Mouse (Mus musculus) lung, embryonic 15.5 days (tissue): ENCODE measurements around the gene March8. TPM values are rescaled to one million over a fixed set of nuclear protein-coding genes. Genes with fewer than 3 reads are reported as not detected.

ENCODE experiments used
- ATAC-seq: fragments of 200-750 bp; cut with Nextera tagmentation; 2 replicates; pipeline ENCODE4 v1.8.0; 2017; ENCODE audit warnings: moderate number of reproducible peaks, borderline replicate concordance; ENCODE audit not compliant: low FRiP score, low TSS enrichment; ENCODE audit errors: extremely low read depth
- H3K27ac ChIP-seq: fragments of 300-500 bp; sonication (generic); 2 replicates; pipeline ENCODE4 v1.5.1; 2015; ENCODE audit warnings: moderate library complexity, mild to moderate bottlenecking, inconsistent platforms
- H3K27me3 ChIP-seq: fragments of 300-500 bp; sonication (generic); 2 replicates; pipeline ENCODE4 v1.6.1; 2015; ENCODE audit warnings: inconsistent platforms
- H3K36me3 ChIP-seq: fragments of 300-500 bp; sonication (generic); 2 replicates; pipeline ENCODE4 v1.6.1; 2015; ENCODE audit warnings: inconsistent platforms
- H3K4me1 ChIP-seq: fragments of 300-500 bp; sonication (generic); 2 replicates; pipeline ENCODE4 v1.6.1; 2015; ENCODE audit warnings: inconsistent platforms
- H3K4me2 ChIP-seq: fragments of 300-500 bp; sonication (generic); 2 replicates; pipeline ENCODE4 v1.6.1; 2015; ENCODE audit warnings: inconsistent platforms, mild to moderate bottlenecking, moderate library complexity
- H3K4me3 ChIP-seq: fragments of 300-500 bp; sonication (generic); 2 replicates; pipeline ENCODE4 v1.5.1; 2015; ENCODE audit warnings: mild to moderate bottlenecking, inconsistent platforms
- H3K9ac ChIP-seq: fragments of 300-500 bp; sonication (generic); 2 replicates; pipeline ENCODE4 v1.6.1; 2015; ENCODE audit warnings: inconsistent platforms
- H3K9me3 ChIP-seq: fragments of 300-500 bp; sonication (generic); 2 replicates; pipeline ENCODE4 v1.6.1; 2016; ENCODE audit warnings: inconsistent platforms
- WGBS: fragments of 180-500 bp; shearing (Covaris S2); methylation state at CpG from one replicate; pipeline ENCODE4 v1.1.7; 2015; 5-methylcytosine and 5-hydroxymethylcytosine counted together
- polyA plus RNA-seq: library from polyadenylated mRNA; unstranded; fragments of >200 nt; fragmentation: Nextera tagmentation; extraction: Ambion mirVana; gene quantifications from 2 replicates; pipeline ENCODE4 v1.2.1, GENCODE M21; 2015

Gene March8
- polyA plus RNA-seq, 1 experiment from 2014 or later, result 35.3 TPM

DNA sequence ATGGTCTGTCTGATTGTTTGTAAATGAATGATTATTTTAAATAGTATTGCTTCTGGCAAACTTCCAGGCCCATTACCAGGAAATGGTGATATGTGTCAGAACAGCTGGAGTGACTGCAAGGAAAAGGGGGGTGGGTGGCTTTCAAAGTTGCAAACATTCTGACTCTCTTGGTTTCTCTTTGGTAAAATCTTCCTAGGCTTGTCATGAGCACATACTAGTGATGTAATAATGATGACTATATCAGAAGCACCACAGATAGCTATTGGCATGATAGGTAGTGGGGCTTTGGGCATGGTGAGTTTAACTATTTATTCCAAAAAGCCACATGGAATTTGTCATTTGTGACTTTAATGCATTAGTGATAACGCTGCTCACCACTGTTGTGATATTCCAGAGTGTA lies 36.3 kb downstream of the March8 start:
- no peak overlapping the region for H3K4me2 ChIP-seq
- H3K27ac ChIP-seq, result no peak overlapping the region
- no peaks in the 10 kb centered on the region for H3K27me3 ChIP-seq
- H3K9me3 ChIP-seq, result no peaks in the 10 kb centered on the region
- 0 out of 2 replicates have a peak, but pooled peaks cover 5% of the 10 kb centered on the region for H3K36me3 ChIP-seq
- no peak overlapping the region for H3K9ac ChIP-seq
- ATAC-seq, result no peak
- 56% methylated on average over 1 of the region's 1 CpGs for WGBS
- H3K4me1 ChIP-seq, result 0 out of 2 replicates have a peak, but pooled peaks cover 3% of the 10 kb centered on the region
- H3K4me3 ChIP-seq, result no peak overlapping the region

DNA sequence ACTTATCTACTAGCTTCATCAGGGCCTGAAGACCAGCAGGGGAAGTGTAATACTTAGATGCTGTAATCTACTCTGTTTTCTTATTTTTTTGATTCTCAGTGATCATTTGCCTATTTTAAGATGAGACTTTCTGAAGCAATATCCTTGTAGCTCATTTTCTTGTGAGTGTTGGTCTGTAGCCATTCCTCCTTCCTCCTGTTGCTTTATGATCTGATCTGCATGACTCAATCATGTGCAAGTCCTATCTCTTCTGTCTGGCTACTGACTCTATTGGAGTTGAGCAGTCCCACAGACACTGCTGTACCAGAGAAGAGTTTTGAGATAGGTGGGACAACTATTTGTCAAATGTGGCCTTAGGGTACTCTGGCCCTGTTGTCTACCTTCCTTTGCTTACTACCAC lies 36.8 kb downstream of the March8 start:
- H3K4me2 ChIP-seq, result no peak overlapping the region
- no peaks in the 10 kb centered on the region for H3K9me3 ChIP-seq
- no peaks in the 10 kb centered on the region for H3K27me3 ChIP-seq
- H3K4me1 ChIP-seq, result 0 out of 2 replicates have a peak, but pooled peaks cover 3% of the 10 kb centered on the region
- H3K4me3 ChIP-seq, result no peak overlapping the region
- H3K9ac ChIP-seq, result no peak overlapping the region
- no peak for ATAC-seq
- H3K36me3 ChIP-seq, result 0 out of 2 replicates have a peak, but pooled peaks cover 5% of the 10 kb centered on the region
- H3K27ac ChIP-seq, result no peak overlapping the region

DNA sequence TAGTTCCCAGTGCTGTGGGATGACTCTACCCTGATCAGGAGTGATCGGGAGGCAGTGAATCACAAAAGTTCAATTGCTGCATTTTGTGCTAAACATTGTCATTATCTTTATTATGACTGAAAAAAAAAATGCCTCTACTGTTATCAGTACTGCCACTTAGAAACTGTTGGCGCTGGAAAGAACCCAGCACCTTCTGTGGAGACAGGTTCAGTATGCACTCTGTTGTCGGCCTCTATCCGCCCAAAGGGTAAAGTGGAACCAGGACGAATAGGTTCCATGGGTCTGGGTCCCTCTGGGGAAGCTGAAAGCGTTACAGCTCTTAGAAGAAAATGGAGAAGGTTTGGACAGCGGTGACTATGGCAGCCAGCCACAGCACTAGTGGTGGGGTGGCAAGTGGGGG lies 41.1 kb downstream of the March8 start:
- Histone ChIP-seq H3K4me2 (no peak overlapping the region), H3K9ac (no peak overlapping the region), H3K9me3 (no peaks in the 10 kb centered on the region), H3K4me1 (peaks cover 8% of the 10 kb centered on the region; the same call in 1 of the 2 replicates), H3K27ac (no peak overlapping the region), H3K36me3 (0 out of 2 replicates have a peak, but pooled peaks cover 5% of the 10 kb centered on the region), H3K27me3 (no peaks in the 10 kb centered on the region), H3K4me3 (no peak overlapping the region)
- 86% methylated on average over 7 of the region's 7 CpGs for WGBS
- no peak for ATAC-seq

DNA sequence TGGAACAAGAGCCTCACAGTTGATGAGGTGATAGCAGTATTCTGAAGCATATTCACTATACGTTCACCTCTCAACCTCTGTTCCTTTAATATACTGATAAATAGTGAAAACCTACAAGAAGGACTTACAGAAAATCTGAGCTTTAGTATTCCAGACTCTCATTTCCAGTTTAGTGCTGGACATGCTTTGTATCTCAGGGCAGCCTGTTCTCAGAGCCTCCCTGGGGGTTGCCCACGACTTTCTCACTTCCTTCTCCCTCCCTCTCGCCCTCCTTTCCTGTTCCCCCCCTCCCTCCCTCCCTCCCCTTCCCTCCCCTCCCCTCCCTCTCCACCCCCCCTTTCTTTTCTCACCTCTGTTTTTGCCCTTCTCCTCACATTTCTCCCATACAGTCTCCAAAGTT lies 42.3 kb downstream of the March8 start:
- Histone ChIP-seq H3K9ac (no peak overlapping the region), H3K4me3 (no peak overlapping the region), H3K4me1 (peaks cover 9% of the 10 kb centered on the region; the same call in 1 of the 2 replicates), H3K27ac (no peak overlapping the region), H3K36me3 (0 out of 2 replicates have a peak, but pooled peaks cover 5% of the 10 kb centered on the region), H3K4me2 (no peak overlapping the region), H3K9me3 (no peaks in the 10 kb centered on the region), H3K27me3 (no peaks in the 10 kb centered on the region)
- ATAC-seq, result no peak
- 53% methylated on average over 3 of the region's 3 CpGs for WGBS

- WGBS, result 34% methylated on average over 2 of the region's 2 CpGs
- no peak overlapping the region for H3K9ac ChIP-seq
- no peak overlapping the region for H3K4me2 ChIP-seq
- ATAC-seq, result no peak
- 0 out of 2 replicates have a peak, but pooled peaks cover 5% of the 10 kb centered on the region for H3K36me3 ChIP-seq
- H3K27ac ChIP-seq, result no peak overlapping the region
- no peak overlapping the region for H3K4me3 ChIP-seq
- H3K9me3 ChIP-seq, result no peaks in the 10 kb centered on the region
- no peaks in the 10 kb centered on the region for H3K27me3 ChIP-seq
- H3K4me1 ChIP-seq, result peaks cover 18% of the 10 kb centered on the region
Observed at GRCm38 (mm10) chr6:116381605-116382004, 43.8 kb downstream of the March8 start.

GRCm38 (mm10) chr6:116383582-116383981 lies 45.8 kb downstream of the March8 start:
- 74% methylated on average over 10 of the region's 10 CpGs for WGBS
- H3K9me3 ChIP-seq, result no peaks in the 10 kb centered on the region
- no peak overlapping the region for H3K9ac ChIP-seq
- H3K27ac ChIP-seq, result no peak overlapping the region
- no peak overlapping the region for H3K4me3 ChIP-seq
- ATAC-seq, result no peak
- no peaks in the 10 kb centered on the region for H3K27me3 ChIP-seq
- H3K36me3 ChIP-seq, result no peaks in the 10 kb centered on the region
- no peak overlapping the region for H3K4me2 ChIP-seq
- peaks cover 18% of the 10 kb centered on the region for H3K4me1 ChIP-seq

DNA sequence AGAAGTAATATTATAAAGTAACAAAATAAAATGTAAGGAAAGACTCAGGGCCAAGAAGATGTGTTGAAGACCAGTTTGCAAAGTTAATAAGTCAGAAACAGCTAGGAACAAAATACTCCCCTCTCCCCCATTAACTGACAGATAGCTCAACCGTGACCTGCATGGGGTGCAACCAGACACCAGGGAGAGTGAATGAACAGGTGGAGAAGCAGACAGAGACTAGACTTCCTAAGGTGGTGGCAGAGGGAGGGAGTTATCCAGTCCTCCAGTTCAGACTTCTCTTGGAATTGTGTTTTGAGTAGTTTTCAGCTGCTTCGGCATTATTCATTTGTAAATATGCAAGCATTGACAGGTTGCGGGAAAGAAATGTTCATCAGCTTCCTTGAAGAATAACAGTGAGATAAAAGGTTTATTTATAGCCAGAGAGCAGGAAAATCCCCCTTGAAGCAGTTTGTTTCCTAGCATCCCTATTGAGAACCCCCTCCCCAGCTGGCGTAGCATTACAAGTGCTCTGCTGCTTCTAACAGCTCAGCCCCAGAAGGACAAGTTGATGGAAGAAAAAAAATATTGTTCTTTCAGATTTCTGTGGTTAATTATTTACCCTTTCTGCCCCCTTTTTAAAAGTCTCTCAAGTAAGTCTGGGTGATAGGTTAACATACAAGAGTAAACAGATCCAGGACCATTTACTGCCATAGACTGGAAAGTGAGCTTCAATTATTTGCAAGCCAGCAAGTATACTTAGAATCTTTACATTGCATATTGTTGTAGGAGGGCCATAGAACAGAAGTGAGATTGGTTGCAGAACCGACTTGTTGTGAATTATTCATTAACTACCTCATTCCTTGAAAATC lies 47.6 kb downstream of the March8 start:
- Histone ChIP-seq H3K36me3 (no peaks in the 10 kb centered on the region), H3K4me3 (no peak overlapping the region), H3K27me3 (no peaks in the 10 kb centered on the region), H3K9me3 (no peaks in the 10 kb centered on the region), H3K4me1 (peaks cover 18% of the 10 kb centered on the region), H3K27ac (peak overlapping the region; percentile 63), H3K4me2 (peak overlapping the region; percentile 0; the same call in 1 of the 2 replicates), H3K9ac (no peak overlapping the region)
- ATAC-seq, result peak; percentile 65
- 21% methylated on average over 5 of the region's 5 CpGs for WGBS

DNA sequence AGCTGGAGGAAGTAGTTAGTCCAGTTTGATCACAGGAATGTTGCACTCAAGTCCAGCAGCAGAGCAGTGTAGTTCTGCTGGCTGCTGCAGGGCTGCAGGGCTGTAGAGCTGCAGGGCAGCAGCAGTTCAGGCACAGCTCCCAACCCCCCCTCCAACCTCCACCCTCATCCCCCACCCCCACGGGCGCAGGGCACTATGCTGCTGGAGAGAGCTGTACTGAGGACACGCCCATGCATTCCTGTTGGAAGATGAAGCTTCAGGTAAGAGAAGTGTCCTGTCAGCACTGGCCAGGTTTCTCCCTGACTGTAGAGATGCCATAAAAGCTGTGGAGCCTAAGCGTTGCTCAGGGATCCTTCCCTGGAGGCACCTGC lies 48.2 kb downstream of the March8 start:
- WGBS, result 37% methylated on average over 4 of the region's 4 CpGs
- Histone ChIP-seq H3K9me3 (no peaks in the 10 kb centered on the region), H3K4me3 (no peak overlapping the region), H3K36me3 (no peaks in the 10 kb centered on the region), H3K4me1 (peaks cover 18% of the 10 kb centered on the region), H3K4me2 (peak overlapping the region; percentile 22; the same call in 1 of the 2 replicates), H3K27me3 (no peaks in the 10 kb centered on the region), H3K9ac (no peak overlapping the region), H3K27ac (peak overlapping the region; percentile 63; the same call in 1 of the 2 replicates)
- ATAC-seq, result peak; percentile 90; the same call in 1 of the 2 replicates

- Histone ChIP-seq H3K36me3 (no peaks in the 10 kb centered on the region), H3K4me1 (peaks cover 18% of the 10 kb centered on the region), H3K27ac (no peak overlapping the region), H3K9ac (no peak overlapping the region), H3K4me3 (no peak overlapping the region), H3K9me3 (no peaks in the 10 kb centered on the region), H3K27me3 (no peaks in the 10 kb centered on the region), H3K4me2 (no peak overlapping the region)
- ATAC-seq, result no peak
- WGBS, result 64% methylated on average over 3 of the region's 3 CpGs
Observed at GRCm38 (mm10) chr6:116386506-116386905, 48.7 kb downstream of the March8 start.

DNA sequence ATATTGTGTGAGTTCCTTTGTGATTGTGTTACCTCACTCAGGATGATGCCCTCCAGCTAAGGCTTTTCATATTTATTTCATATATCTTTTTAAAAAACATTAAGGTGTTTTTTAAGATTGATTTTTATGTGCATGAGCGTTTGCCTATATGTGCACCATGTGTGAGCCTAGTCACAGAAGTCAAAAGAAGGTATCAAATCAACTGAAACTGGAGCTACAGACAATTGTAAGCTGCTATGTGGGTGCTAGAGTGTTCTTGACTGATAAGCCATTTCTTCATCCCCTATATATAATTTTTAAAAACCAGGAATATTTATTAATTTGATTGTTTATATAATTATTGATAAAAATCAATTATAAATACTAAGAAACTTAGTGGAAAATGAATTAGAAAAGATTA lies 50.2 kb downstream of the March8 start:
- Histone ChIP-seq H3K4me1 (peaks cover 16% of the 10 kb centered on the region), H3K36me3 (no peaks in the 10 kb centered on the region), H3K9ac (no peak overlapping the region), H3K27me3 (no peaks in the 10 kb centered on the region), H3K4me2 (no peak overlapping the region), H3K27ac (no peak overlapping the region), H3K9me3 (no peaks in the 10 kb centered on the region), H3K4me3 (no peak overlapping the region)
- WGBS, result 80% methylated on average over 1 of the region's 1 CpGs
- ATAC-seq, result no peak

GRCm38 (mm10) chr6:116389481-116389880 lies 51.7 kb downstream of the March8 start:
- H3K4me2 ChIP-seq, result no peak overlapping the region
- peaks cover 10% of the 10 kb centered on the region for H3K4me1 ChIP-seq
- H3K27me3 ChIP-seq, result no peaks in the 10 kb centered on the region
- H3K27ac ChIP-seq, result no peak overlapping the region
- H3K9me3 ChIP-seq, result no peaks in the 10 kb centered on the region
- no peak overlapping the region for H3K4me3 ChIP-seq
- no peak for ATAC-seq
- no peak overlapping the region for H3K9ac ChIP-seq
- no peaks in the 10 kb centered on the region for H3K36me3 ChIP-seq

- no peak for ATAC-seq
- Histone ChIP-seq H3K4me3 (no peak overlapping the region), H3K9ac (no peak overlapping the region), H3K4me1 (no peaks in the 10 kb centered on the region), H3K36me3 (no peaks in the 10 kb centered on the region), H3K27me3 (no peaks in the 10 kb centered on the region), H3K4me2 (no peak overlapping the region), H3K9me3 (no peaks in the 10 kb centered on the region), H3K27ac (no peak overlapping the region)
- 59% methylated on average over 2 of the region's 2 CpGs for WGBS
Observed at GRCm38 (mm10) chr6:116394916-116395648, 57.3 kb downstream of the March8 start.
